Mouse (Mus musculus) cerebellum, adult 9-11 months (tissue): ENCODE results near the gene Gm9999.
A peak's percentile ranks its signal among the peaks of the same experiment; 100 is the strongest.
"Not testable (repeated sequence)": the region's sequence is repeated elsewhere in the genome, so short reads cannot be mapped to it uniquely, and the experiment has no call there.

ENCODE experiments used
- DNase-seq: peaks from one replicate; pipeline ENCODE4 v3.0.0; 2022

The Gm9999 gene

GRCm38 (mm10) chr7:47000644-47000983 lies 17.2 kb downstream of the Gm9999 start:
- DNase-seq, result no peak

GRCm38 (mm10) chr7:47001125-47001899 lies 17.9 kb downstream of the Gm9999 start:
- DNase-seq, result no peak

GRCm38 (mm10) chr7:47001900-47002275 lies 18.5 kb downstream of the Gm9999 start:
- DNase-seq, result no peak

GRCm38 (mm10) chr7:47003411-47004115 lies 20.2 kb downstream of the Gm9999 start:
- no peak for DNase-seq

GRCm38 (mm10) chr7:47007109-47007780 lies 23.9 kb downstream of the Gm9999 start:
- DNase-seq, result peak; percentile 69

GRCm38 (mm10) chr7:47007818-47008167 lies 24.4 kb downstream of the Gm9999 start:
- no peak for DNase-seq

GRCm38 (mm10) chr7:47008168-47008993 lies 25.0 kb downstream of the Gm9999 start, which contains the start of gene Spty2d1:
TSS of gene Spty2d1 (minus strand) at chr7:47008411.
- peak; percentile 99 for DNase-seq

GRCm38 (mm10) chr7:47013131-47013767 lies 29.9 kb downstream of the Gm9999 start:
- no peak for DNase-seq

- DNase-seq, result no peak
These were observed 31.4 kb downstream of the Gm9999 start for GRCm38 (mm10) chr7:47014564-47015389.

GRCm38 (mm10) chr7:47015390-47016065 lies 32.1 kb downstream of the Gm9999 start:
- peak; percentile 82 for DNase-seq

- DNase-seq, result no peak
These were observed 33.2 kb downstream of the Gm9999 start for GRCm38 (mm10) chr7:47016602-47017001.

GRCm38 (mm10) chr7:47017146-47017545 lies 33.8 kb downstream of the Gm9999 start:
- no peak for DNase-seq

- no peak for DNase-seq
These were observed 36.3 kb downstream of the Gm9999 start for GRCm38 (mm10) chr7:47019641-47020040.

GRCm38 (mm10) chr7:47020956-47021355 lies 37.6 kb downstream of the Gm9999 start:
- no peak for DNase-seq

- DNase-seq, result no peak
These were observed 39.1 kb downstream of the Gm9999 start for GRCm38 (mm10) chr7:47022482-47022881.

- peak; percentile 59 for DNase-seq
These were observed 40.1 kb downstream of the Gm9999 start for GRCm38 (mm10) chr7:47023530-47023929.

GRCm38 (mm10) chr7:47024454-47024853 lies 41.1 kb downstream of the Gm9999 start:
- no peak for DNase-seq

- no peak for DNase-seq
These were observed 42.0 kb downstream of the Gm9999 start for GRCm38 (mm10) chr7:47025429-47025828.

GRCm38 (mm10) chr7:47026899-47027298 lies 43.5 kb downstream of the Gm9999 start:
- not testable (repeated sequence) for DNase-seq

GRCm38 (mm10) chr7:47027520-47027919 lies 44.1 kb downstream of the Gm9999 start:
- no peak for DNase-seq
